Mouse (Mus musculus): ENCODE data around the gene Gxylt1.

DNA sequence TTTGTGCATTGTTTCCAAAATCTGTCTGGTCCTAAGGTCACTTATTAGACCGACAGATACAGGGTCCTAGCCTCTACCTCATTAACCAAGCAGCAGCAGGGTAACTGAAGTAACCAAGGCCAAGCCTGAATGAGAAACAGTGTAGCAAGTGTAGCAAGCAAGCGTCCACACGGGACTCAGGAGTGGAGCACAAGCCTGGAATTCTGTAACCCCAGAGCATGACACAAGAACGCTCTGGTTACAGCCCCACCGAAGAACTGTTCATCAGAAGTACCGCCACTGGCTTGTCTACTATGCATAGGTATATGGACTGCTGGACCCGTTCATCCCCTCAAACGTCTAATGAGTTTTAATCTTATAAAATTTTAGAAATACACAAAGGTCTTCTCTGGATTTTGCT is 7.5 kb downstream of the Gxylt1 start:
- TF ChIP-seq CTCF (IDR thresholded peaks at IDR 0.05; ENCODE audit: low read depth, low read length), result no peak
- no peak for TF ChIP-seq POLR2A (IDR thresholded peaks at IDR 0.05; ENCODE audit: extremely low read depth, insufficient read depth, low read length)

Measured in liver, adult 2 months (tissue).